Mouse (Mus musculus): Measurements from ENCODE around the gene Dync1h1. TPM values are rescaled to one million over a fixed set of nuclear protein-coding genes. Genes with fewer than 3 reads are reported as not detected.

The Dync1h1 gene
- polyA plus RNA-seq, 1 experiment, result 214 TPM

GRCm38 (mm10) chr12:110713784-110714183, 112.5 kb downstream of the Dync1h1 start:
- H3K27ac ChIP-seq (ENCODE audit: control insufficient read depth, insufficient read depth, low read depth, low read length), result no peak overlapping the region
- no peaks in the 10 kb centered on the region for H3K36me3 ChIP-seq (ENCODE audit: control insufficient read depth, insufficient read depth, low read length)
- no peak overlapping the region for H3K4me3 ChIP-seq (ENCODE audit: control insufficient read depth, low read depth, low read length)
- TF ChIP-seq POLR2A (IDR thresholded peaks at IDR 0.05; ENCODE audit: control insufficient read depth, low read depth, low read length), result no peak
- TF ChIP-seq CTCF (IDR thresholded peaks at IDR 0.05; ENCODE audit: control insufficient read depth, insufficient read depth, insufficient replicate concordance, low read depth, low read length), result no peak; the same call in 1 of the 2 replicates
- H3K27me3 ChIP-seq (ENCODE audit: control insufficient read depth, insufficient read depth, low read length), result no peaks in the 10 kb centered on the region
- no peaks in the 10 kb centered on the region for H3K4me1 ChIP-seq (ENCODE audit: control insufficient read depth, insufficient read depth, low read length)

GRCm38 (mm10) chr12:110714215-110714614, 113.0 kb downstream of the Dync1h1 start:
- no peaks in the 10 kb centered on the region for H3K4me1 ChIP-seq (ENCODE audit: control insufficient read depth, insufficient read depth, low read length)
- no peak overlapping the region for H3K4me3 ChIP-seq (ENCODE audit: control insufficient read depth, low read depth, low read length)
- H3K27me3 ChIP-seq (ENCODE audit: control insufficient read depth, insufficient read depth, low read length), result no peaks in the 10 kb centered on the region
- no peak overlapping the region for H3K27ac ChIP-seq (ENCODE audit: control insufficient read depth, insufficient read depth, low read depth, low read length)
- no peaks in the 10 kb centered on the region for H3K36me3 ChIP-seq (ENCODE audit: control insufficient read depth, insufficient read depth, low read length)
- no peak for TF ChIP-seq CTCF (IDR thresholded peaks at IDR 0.05; ENCODE audit: control insufficient read depth, insufficient read depth, insufficient replicate concordance, low read depth, low read length)
- TF ChIP-seq POLR2A (IDR thresholded peaks at IDR 0.05; ENCODE audit: control insufficient read depth, low read depth, low read length), result no peak

GRCm38 (mm10) chr12:110716004-110716403, 114.8 kb downstream of the Dync1h1 start:
- no peaks in the 10 kb centered on the region for H3K36me3 ChIP-seq (ENCODE audit: control insufficient read depth, insufficient read depth, low read length)
- H3K27me3 ChIP-seq (ENCODE audit: control insufficient read depth, insufficient read depth, low read length), result no peaks in the 10 kb centered on the region
- H3K27ac ChIP-seq (ENCODE audit: control insufficient read depth, insufficient read depth, low read depth, low read length), result no peak overlapping the region
- no peak overlapping the region for H3K4me3 ChIP-seq (ENCODE audit: control insufficient read depth, low read depth, low read length)
- no peaks in the 10 kb centered on the region for H3K4me1 ChIP-seq (ENCODE audit: control insufficient read depth, insufficient read depth, low read length)
- TF ChIP-seq POLR2A (IDR thresholded peaks at IDR 0.05; ENCODE audit: control insufficient read depth, low read depth, low read length) (no peak), CTCF (IDR thresholded peaks at IDR 0.05; ENCODE audit: control insufficient read depth, insufficient read depth, insufficient replicate concordance, low read depth, low read length) (no peak)

Other genes with a start within 250 kb of the Dync1h1 start
- gene Ppp2r5c, start 154.3 kb upstream of the Dync1h1 start, polyA plus RNA-seq (2012; rRNA removed), result 196 and 202 TPM in 2 replicates
- gene 1700001K19Rik, start 81.2 kb downstream of the Dync1h1 start, polyA plus RNA-seq (2012; rRNA removed), result 745 and 752 TPM in 2 replicates
- gene Hsp90aa1, start 101.3 kb downstream of the Dync1h1 start, polyA plus RNA-seq (2012; rRNA removed), result 592 and 736 TPM in 2 replicates
- 15.0 and 17.0 TPM in 2 replicates for gene Wdr20, start 136.5 kb downstream of the Dync1h1 start, polyA plus RNA-seq (2012; rRNA removed)
- 96.9 and 102 TPM in 2 replicates for gene Mok, start 239.5 kb downstream of the Dync1h1 start, polyA plus RNA-seq (2012; rRNA removed)
- gene Zfp839, start 248.8 kb downstream of the Dync1h1 start, polyA plus RNA-seq (2012; rRNA removed), result 5.3 and 6.1 TPM in 2 replicates